Mouse (Mus musculus) midbrain, embryonic 13.5 days (tissue): ENCODE results near the gene Atp2b4. TPM values are rescaled to one million over a fixed set of nuclear protein-coding genes. Genes with fewer than 3 reads are reported as not detected.

Source experiments
- ATAC-seq: fragments of 200-750 bp; cut with Nextera tagmentation; 2 replicates; pipeline ENCODE4 v1.8.0; 2017; ENCODE audit warnings: mild to moderate bottlenecking, moderate TSS enrichment, moderate library complexity
- H3K27ac ChIP-seq: fragments of 300-500 bp; sonication (generic); 2 replicates; pipeline ENCODE4 v1.5.1; 2015; ENCODE audit warnings: inconsistent platforms, mild to moderate bottlenecking, moderate library complexity
- H3K27me3 ChIP-seq: fragments of 300-500 bp; sonication (generic); 2 replicates; pipeline ENCODE4 v1.6.1; 2015; ENCODE audit warnings: mild to moderate bottlenecking, inconsistent platforms
- H3K36me3 ChIP-seq: fragments of 300-500 bp; sonication (generic); 2 replicates; pipeline ENCODE4 v1.6.1; 2015; ENCODE audit warnings: mild to moderate bottlenecking, inconsistent platforms
- H3K4me1 ChIP-seq: fragments of 300-500 bp; sonication (generic); replicated peaks from 2 replicates; pipeline ENCODE4 v1.6.1; 2015; ENCODE audit warnings: inconsistent platforms
- H3K4me2 ChIP-seq: fragments of 300-500 bp; sonication (generic); replicated peaks from 2 replicates; pipeline ENCODE4 v1.6.1; 2015; ENCODE audit warnings: moderate library complexity, mild to moderate bottlenecking, inconsistent platforms
- H3K4me3 ChIP-seq: fragments of 300-500 bp; sonication (generic); replicated peaks from 2 replicates; pipeline ENCODE4 v1.5.1; 2015; ENCODE audit warnings: mild to moderate bottlenecking, inconsistent platforms
- H3K9ac ChIP-seq: fragments of 300-500 bp; sonication (generic); replicated peaks from 2 replicates; pipeline ENCODE4 v1.6.1; 2015; ENCODE audit warnings: mild to moderate bottlenecking, inconsistent platforms
- H3K9me3 ChIP-seq: fragments of 300-500 bp; sonication (generic); 2 replicates; pipeline ENCODE4 v1.6.1; 2016; ENCODE audit warnings: mild to moderate bottlenecking, inconsistent platforms
- WGBS: fragments of 180-500 bp; shearing (Covaris S2); methylation state at CpG from one replicate; pipeline ENCODE4 v1.1.7; 2015; 5-methylcytosine and 5-hydroxymethylcytosine counted together
- polyA plus RNA-seq: library from polyadenylated mRNA; unstranded; fragments of >200 nt; fragmentation: Nextera tagmentation; extraction: Ambion mirVana; gene quantifications from 2 replicates; pipeline ENCODE4 v1.2.1, GENCODE M21; 2015

Atp2b4 gene
- polyA plus RNA-seq, 1 experiment from 2014 or later: 8.2 TPM

DNA sequence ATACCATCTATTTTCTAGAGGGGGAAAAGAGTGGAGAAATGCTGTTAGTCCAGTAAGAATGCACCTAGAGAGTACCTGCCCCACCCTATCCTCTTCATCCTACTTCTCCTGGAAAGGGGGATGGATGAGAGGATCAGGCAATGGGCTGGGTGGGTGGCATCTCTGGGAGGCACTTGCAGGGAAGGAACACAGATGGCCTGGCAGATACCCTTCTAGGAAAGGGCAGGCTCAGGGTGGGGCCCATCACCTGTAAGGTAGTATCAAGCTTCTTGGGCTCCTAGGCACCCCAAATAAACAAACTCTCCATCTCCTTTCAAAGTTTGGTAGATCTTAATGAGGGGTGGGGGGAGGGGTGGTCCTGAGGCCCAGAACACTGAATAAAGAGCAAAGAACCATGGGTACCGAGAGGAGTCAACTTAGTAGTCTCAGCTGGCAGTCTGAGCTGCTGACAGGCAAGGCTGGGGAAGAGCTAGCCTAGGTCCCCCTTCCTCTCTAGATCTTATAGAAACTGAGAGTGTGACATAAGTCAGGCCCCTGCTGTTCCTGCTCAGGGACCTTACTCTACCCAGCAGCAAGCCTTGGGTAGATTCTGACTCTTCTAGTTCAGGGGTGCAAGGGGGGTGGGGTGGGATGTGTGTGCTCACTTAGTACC is 3.4 kb downstream of the Atp2b4 start:
- Histone ChIP-seq H3K9me3 (no peaks in the 10 kb centered on the region), H3K4me1 (peaks cover 41% of the 10 kb centered on the region), H3K27ac (no peak overlapping the region), H3K9ac (no peak overlapping the region), H3K4me2 (no peak overlapping the region), H3K4me3 (no peak overlapping the region), H3K27me3 (peaks cover 20% of the 10 kb centered on the region), H3K36me3 (no peaks in the 10 kb centered on the region)
- ATAC-seq: no peak
- WGBS: 44% methylated on average over 1 of the region's 1 CpGs

DNA sequence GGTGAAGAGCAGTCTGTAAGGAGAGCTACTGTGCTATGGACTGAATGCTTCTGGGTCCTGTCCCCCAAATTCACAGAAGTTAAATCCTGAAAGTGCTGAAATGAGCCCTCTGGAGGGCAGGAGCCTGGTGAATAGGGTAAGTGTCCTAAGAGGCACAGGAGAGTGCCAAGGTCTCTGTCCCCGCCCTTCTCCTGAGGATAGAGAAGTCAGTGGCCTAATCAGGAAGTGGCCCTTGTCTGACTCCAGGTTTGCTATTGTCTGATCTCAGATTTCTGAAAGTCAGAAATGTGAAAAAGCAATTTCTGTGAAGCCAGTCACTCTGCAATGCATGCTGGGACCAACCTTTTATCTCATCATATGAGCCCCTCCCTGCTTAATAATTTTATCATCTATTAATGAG is 7.2 kb downstream of the Atp2b4 start:
- 62% methylated on average over 1 of the region's 1 CpGs for WGBS

DNA sequence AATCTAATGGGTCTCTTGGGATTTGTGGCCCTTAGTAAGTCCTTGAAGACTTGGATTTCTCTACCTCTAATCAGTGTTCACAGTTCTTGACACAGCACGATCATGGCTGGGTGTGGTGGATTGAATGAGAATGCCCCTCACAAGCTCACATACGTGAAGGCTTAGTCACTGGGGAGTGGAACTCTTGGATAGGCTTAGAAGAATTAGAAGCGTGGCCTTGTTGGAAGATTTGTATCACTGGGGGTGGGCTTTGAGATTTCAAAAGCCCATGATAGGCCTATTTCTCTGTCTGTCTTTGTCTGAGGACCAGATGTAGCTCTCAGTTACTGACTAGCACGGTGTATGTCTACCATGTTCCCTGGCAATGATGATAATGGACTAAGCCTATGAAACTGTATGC is 10.8 kb downstream of the Atp2b4 start:
- H3K4me2 ChIP-seq: no peak overlapping the region
- no peak overlapping the region for H3K9ac ChIP-seq
- no peak overlapping the region for H3K4me3 ChIP-seq
- ATAC-seq: no peak
- H3K4me1 ChIP-seq: peaks cover 12% of the 10 kb centered on the region
- H3K9me3 ChIP-seq: no peaks in the 10 kb centered on the region
- no peaks in the 10 kb centered on the region for H3K27me3 ChIP-seq
- 86% methylated on average over 4 of the region's 4 CpGs for WGBS
- H3K27ac ChIP-seq: no peak overlapping the region
- no peaks in the 10 kb centered on the region for H3K36me3 ChIP-seq

More for the DNA sequence above, 7.2 kb downstream of the Atp2b4 start:
- Histone ChIP-seq H3K27me3 (peaks cover 3% of the 10 kb centered on the region; the same call in 1 of the 2 replicates), H3K4me3 (no peak overlapping the region), H3K36me3 (no peaks in the 10 kb centered on the region), H3K4me2 (no peak overlapping the region), H3K9ac (no peak overlapping the region), H3K9me3 (no peaks in the 10 kb centered on the region), H3K27ac (no peak overlapping the region), H3K4me1 (peaks cover 15% of the 10 kb centered on the region)
- ATAC-seq: no peak

DNA sequence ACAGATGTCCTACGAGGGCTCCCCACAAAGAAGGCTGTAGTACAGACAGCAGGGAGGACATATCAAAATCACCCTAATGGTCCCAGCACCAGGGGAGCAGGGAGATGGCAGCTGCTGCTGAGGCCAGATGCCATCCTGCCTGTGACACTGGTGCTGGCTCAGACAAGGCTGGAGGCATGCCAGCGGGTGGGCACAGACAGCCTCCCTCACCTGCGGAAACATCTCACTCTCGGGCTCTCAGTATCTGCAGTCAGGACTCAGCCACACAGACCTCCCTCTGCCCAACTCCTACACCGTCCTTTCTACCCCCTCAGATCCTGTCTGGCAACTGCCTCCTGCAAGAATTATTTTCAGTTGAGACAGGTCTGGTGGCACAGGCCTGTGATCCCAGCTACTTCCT is 12.0 kb downstream of the Atp2b4 start:
- H3K4me3 ChIP-seq: no peak overlapping the region
- H3K9ac ChIP-seq: no peak overlapping the region
- no peak for ATAC-seq
- H3K9me3 ChIP-seq: no peaks in the 10 kb centered on the region
- WGBS: 72% methylated on average over 5 of the region's 5 CpGs
- H3K36me3 ChIP-seq: no peaks in the 10 kb centered on the region
- no peak overlapping the region for H3K4me2 ChIP-seq
- H3K27me3 ChIP-seq: no peaks in the 10 kb centered on the region
- peaks cover 14% of the 10 kb centered on the region for H3K4me1 ChIP-seq
- no peak overlapping the region for H3K27ac ChIP-seq

DNA sequence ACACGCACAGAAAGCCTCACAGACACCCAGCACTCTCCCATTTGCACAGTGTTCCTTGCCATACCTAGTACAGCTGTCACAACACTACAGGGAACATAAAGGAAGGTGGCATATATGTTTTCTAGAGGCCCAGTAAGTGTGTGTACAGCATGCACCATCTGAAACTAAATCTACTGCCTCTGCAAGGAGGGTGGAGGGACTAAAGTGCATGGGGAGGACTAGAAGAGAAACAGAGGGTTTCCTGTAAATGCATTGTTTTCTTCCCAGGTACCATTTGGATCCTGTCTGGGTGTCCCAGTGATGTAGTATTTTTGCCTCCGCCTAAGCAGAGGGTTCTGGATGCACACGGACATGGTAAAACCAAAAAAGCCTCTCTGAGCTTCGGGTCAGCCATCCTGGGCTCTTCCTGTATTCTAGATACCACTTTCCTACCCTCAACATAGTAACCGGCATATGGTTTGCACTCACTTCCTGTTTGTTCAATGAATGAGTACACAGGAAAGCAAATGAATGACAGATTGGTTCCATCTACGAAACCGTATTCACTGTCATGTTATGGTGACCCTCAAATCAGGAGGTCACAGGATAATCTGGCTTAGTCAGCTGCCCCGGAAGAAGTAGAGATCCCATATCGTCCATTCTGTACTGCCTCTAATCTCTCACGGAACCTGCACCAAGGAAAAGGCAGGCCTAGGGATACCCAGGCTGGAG is 13.2 kb downstream of the Atp2b4 start:
- Histone ChIP-seq H3K36me3 (no peaks in the 10 kb centered on the region), H3K27ac (no peak overlapping the region), H3K27me3 (no peaks in the 10 kb centered on the region), H3K4me1 (peaks cover 14% of the 10 kb centered on the region), H3K4me2 (no peak overlapping the region), H3K4me3 (no peak overlapping the region), H3K9me3 (no peaks in the 10 kb centered on the region), H3K9ac (no peak overlapping the region)
- ATAC-seq: no peak
- 79% methylated on average over 10 of the region's 10 CpGs for WGBS

DNA sequence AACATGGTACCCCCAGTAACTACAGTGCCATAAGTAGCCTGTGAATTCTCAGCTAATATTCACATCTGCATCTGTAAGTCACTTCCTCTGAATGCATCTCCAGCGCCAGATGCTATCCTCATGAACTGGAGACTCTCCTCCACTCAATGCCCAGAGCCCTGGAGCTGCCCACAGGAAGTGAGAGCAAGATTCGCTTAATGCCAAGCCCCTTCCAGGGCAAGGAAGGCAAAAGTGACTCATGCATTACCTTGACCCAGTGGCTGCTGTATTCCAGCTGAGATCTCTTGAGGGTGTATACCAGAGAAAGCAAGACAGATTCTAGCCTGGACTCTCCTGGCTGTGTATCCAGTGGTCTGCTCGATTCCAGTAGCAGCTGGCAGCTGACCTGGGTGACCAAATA is 16.2 kb downstream of the Atp2b4 start:
- no peaks in the 10 kb centered on the region for H3K36me3 ChIP-seq
- H3K27me3 ChIP-seq: no peaks in the 10 kb centered on the region
- WGBS: 93% methylated on average over 3 of the region's 3 CpGs
- 0 out of 2 replicates have a peak overlapping the region, but pooled peaks have one; percentile 9 for H3K27ac ChIP-seq
- no peak overlapping the region for H3K9ac ChIP-seq
- H3K9me3 ChIP-seq: no peaks in the 10 kb centered on the region
- no peak for ATAC-seq
- peaks cover 14% of the 10 kb centered on the region for H3K4me1 ChIP-seq
- H3K4me2 ChIP-seq: no peak overlapping the region
- no peak overlapping the region for H3K4me3 ChIP-seq

DNA sequence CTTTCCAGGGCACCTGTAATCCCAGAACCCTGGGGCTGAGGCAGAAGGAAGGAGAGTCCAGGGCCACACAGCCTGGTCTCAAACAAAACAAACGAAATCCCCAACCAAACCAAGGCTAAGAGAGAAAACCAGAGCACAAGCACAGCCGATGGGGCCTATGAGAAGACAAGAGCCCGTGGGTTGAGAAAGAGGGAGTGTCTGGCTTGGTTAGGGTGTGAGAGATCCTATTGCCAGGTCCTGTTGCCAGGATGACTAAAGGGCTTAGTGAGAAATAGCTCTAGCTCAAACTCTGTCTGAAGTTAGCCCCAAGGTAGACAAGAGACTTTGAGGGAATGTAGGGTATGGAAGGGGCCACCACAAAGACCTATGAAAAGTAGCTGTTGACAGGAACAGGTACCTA is 19.3 kb downstream of the Atp2b4 start:
- no peak for ATAC-seq
- WGBS: 67% methylated on average over 3 of the region's 3 CpGs
- no peak overlapping the region for H3K4me2 ChIP-seq
- no peak overlapping the region for H3K27ac ChIP-seq
- no peak overlapping the region for H3K4me3 ChIP-seq
- no peaks in the 10 kb centered on the region for H3K27me3 ChIP-seq
- H3K9ac ChIP-seq: no peak overlapping the region
- H3K4me1 ChIP-seq: peaks cover 9% of the 10 kb centered on the region
- no peaks in the 10 kb centered on the region for H3K36me3 ChIP-seq
- H3K9me3 ChIP-seq: no peaks in the 10 kb centered on the region

DNA sequence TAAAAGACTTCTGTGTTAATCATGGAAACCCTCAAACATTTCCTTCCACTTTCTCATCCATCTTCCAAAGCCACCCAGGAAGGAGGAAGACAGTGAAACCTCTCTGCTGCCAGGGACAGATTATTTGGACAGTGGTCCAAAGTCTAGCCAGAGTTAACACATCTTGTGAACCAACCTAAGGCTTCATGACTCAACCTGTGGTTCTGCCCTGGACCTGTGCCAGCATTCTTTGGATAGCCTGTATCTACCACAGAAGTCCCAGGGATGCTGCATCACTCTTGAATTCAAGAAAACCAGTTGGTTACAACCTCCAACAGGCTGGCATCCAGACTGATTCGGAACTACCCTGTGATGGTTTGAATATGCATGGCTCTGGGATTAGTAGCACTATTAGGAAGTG is 21.8 kb downstream of the Atp2b4 start:
- no peak overlapping the region for H3K27ac ChIP-seq
- WGBS: 92% methylated on average over 1 of the region's 1 CpGs

DNA sequence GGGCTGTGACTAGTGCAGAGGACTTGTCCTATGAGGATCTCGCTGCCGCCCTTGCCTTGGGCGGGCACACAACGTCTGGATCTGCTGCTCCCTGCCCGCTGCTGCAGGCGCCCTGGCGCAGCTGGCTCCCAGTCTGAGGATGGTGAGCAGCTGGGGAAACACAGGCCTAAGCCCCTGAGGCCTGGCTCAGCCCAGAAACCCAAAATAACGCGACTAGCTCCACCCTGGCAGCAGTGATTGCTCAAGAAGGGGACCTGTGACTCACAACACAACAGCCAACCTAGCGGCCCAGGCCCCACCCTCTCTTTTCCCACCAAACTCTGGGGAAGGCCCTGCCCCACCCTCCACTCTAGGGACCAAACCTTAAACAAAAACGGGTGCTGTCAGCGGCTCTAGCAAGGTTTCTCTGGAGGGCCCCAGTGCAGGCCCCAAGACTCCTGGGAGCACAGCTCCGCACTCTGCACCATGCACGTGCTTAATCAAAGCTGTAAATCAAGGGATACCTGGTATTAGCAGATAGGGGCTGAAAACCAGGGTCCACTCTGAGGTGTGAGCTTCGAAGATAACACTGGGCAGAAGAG is 23.1 kb downstream of the Atp2b4 start:
- no peak for ATAC-seq
- Histone ChIP-seq H3K4me2 (no peak overlapping the region), H3K4me3 (no peak overlapping the region), H3K36me3 (no peaks in the 10 kb centered on the region), H3K9me3 (no peaks in the 10 kb centered on the region), H3K27ac (no peak overlapping the region), H3K9ac (no peak overlapping the region), H3K4me1 (peaks cover 7% of the 10 kb centered on the region; the same call in 1 of the 2 replicates), H3K27me3 (no peaks in the 10 kb centered on the region)
- WGBS: 78% methylated on average over 15 of the region's 15 CpGs

More for the DNA sequence above, 21.8 kb downstream of the Atp2b4 start:
- no peaks in the 10 kb centered on the region for H3K36me3 ChIP-seq
- ATAC-seq: no peak
- peaks cover 6% of the 10 kb centered on the region; the same call in 1 of the 2 replicates for H3K4me1 ChIP-seq
- H3K9me3 ChIP-seq: no peaks in the 10 kb centered on the region
- no peak overlapping the region for H3K4me3 ChIP-seq
- no peak overlapping the region for H3K4me2 ChIP-seq
- H3K9ac ChIP-seq: no peak overlapping the region
- no peaks in the 10 kb centered on the region for H3K27me3 ChIP-seq

DNA sequence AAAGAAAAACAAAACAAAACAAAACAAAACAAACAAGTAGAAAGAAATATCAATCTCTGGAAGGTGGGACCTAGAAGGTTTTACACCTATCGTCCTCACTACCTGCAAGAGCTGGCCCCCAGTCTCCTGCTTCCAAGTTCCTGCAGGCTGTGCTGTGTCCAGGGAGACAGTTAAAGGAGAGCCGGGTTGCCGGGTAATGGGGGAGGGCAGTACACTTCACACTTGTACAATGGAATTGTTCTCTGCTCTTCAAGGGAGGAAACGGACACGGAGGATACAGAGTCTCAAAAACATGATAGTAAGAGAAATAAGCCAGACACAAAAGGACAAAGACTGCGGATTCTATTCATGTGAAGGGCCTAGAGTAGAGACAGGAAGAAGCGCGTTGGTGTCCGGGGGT is 28.3 kb downstream of the Atp2b4 start:
- no peaks in the 10 kb centered on the region for H3K27me3 ChIP-seq
- H3K36me3 ChIP-seq: no peaks in the 10 kb centered on the region
- no peak overlapping the region for H3K4me2 ChIP-seq
- no peak overlapping the region for H3K27ac ChIP-seq
- H3K4me3 ChIP-seq: no peak overlapping the region
- H3K4me1 ChIP-seq: peaks cover 12% of the 10 kb centered on the region
- WGBS: 51% methylated on average over 9 of the region's 9 CpGs
- H3K9me3 ChIP-seq: no peaks in the 10 kb centered on the region
- ATAC-seq: no peak
- no peak overlapping the region for H3K9ac ChIP-seq

DNA sequence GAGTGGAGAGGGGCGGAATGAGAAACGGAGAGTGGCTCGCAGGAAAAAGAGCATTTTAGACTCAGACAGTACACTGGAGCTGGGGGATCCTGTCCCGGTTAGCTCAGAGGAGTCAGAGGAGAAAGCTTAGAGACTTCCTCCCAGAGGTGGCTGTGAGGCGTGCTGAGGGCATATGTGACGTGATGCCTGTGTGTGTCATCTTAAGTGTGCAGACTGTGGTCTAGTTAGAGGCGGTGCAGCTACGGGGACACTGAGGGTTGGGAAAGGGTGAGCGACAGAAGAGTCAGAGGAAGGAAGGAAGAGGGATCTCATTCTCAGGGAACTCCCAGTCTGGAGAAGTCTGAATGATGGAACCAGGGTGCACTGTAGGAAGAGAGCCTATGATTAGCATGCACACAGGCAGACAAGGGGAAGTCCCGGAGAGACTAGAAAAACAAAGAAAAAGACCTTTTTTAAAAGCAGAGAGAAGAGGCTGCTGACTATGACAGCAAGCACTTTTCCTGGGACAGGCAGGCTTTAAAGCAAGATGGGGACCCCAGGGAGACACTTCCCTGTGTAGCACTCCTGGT is 28.9 kb downstream of the Atp2b4 start:
- Histone ChIP-seq H3K9me3 (no peaks in the 10 kb centered on the region), H3K4me3 (no peak overlapping the region), H3K36me3 (no peaks in the 10 kb centered on the region), H3K9ac (no peak overlapping the region), H3K27ac (no peak overlapping the region), H3K27me3 (no peaks in the 10 kb centered on the region), H3K4me1 (peaks cover 18% of the 10 kb centered on the region), H3K4me2 (no peak overlapping the region)
- WGBS: 78% methylated on average over 10 of the region's 10 CpGs
- ATAC-seq: no peak

DNA sequence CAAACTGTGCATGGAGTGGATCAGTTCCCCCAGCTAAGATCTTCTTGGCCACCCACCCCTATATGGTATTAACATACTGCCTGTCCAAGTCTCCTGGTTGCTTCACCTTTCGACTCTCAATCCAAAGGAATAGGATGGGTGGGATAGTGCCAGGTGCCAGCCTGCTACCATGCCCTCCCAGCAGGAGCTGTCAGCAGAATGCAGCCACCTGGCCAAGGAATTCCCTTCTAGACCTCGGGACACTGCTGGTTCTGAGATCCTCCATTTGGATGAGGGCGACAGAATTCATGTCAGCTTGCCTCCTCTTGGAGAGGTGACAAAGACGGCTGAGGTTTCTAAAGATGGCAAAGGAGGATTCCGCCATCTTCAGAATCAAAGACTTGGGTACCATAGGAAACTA is 32.8 kb downstream of the Atp2b4 start:
- H3K36me3 ChIP-seq: no peaks in the 10 kb centered on the region
- H3K4me3 ChIP-seq: no peak overlapping the region
- peaks cover 30% of the 10 kb centered on the region for H3K4me1 ChIP-seq
- no peak overlapping the region for H3K4me2 ChIP-seq
- no peak overlapping the region for H3K27ac ChIP-seq
- ATAC-seq: no peak
- WGBS: 87% methylated on average over 5 of the region's 5 CpGs
- H3K9ac ChIP-seq: no peak overlapping the region
- no peaks in the 10 kb centered on the region for H3K9me3 ChIP-seq
- H3K27me3 ChIP-seq: no peaks in the 10 kb centered on the region
